Mouse (Mus musculus): ENCODE measurements around the gene Itpripl1. TPM values are rescaled to one million over a fixed set of nuclear protein-coding genes. Genes with fewer than 3 reads are reported as not detected.
"Not testable (repeated sequence)": the region's sequence is repeated elsewhere in the genome, so short reads cannot be mapped to it uniquely, and the experiment has no call there.

Gene Itpripl1
- 1 to 10 TPM; 2.4 to 3.8 TPM for total RNA-seq (2021)

DNA sequence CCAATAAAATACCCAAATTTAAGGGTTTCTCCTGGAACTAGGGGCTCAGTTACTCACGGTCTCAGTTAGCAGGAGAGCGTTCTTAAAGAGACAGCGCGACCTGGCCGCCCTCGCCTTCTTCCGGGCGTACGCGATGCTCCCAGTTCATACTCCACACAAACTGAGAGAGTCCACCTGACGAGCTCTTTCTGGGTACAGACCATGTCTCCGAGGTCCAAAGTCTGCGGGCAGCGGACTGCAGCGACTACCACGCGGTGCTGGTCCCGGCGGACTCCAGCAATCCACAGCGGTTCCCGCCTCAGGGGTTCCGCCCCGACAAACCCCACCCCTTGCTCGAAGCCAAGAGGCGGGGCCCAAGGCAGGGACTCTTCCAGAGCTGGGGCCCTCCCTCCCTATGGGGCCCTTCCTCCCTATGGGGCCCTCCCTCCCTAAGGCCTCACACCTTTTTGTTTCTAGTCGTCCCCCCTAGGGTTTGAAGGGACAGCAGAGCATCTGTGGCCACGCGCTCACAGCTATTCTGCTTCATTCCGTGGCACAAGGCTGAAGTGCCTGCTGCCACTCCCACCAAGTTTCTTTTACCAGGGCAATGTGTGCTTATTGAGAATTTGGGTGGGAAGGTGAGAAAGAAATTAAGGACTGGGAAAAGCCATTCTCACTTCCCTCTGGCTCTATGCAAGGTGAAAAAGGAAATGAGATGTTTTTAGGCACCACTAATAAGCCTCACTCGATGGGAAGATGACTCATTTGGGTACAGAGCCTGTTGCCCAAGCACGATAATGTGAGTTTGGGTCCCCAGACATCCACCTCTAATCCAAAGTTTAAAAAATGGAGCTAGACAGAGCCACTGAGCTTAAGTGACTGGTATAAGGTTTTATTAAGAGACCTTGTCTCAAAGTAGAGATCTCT, at the start of gene Itpripl1:
TSS of gene Itpripl1 (minus strand) at position 285 of the 906 bp plus-strand sequence.
- DNase-seq, result peak; percentile 38

DNA sequence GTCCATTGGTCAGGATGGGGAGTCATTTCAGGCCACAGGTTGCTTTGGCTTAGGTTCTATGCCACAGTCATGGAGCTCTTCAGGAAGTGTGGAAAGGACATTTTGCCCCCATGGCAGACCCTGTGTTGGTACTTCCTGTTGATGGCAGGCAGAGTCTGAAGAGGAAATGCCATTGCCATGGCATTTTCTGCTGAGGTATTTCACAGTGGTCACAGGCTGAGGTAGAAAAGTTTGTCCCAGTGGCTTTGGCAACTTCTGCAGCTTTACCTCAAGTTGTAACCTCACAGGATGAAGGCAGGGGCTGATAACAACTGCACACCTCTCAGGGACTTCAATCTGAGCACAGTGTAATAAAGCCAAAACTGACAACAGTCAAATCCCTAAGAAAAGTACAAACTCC, 46.3 kb upstream of the Itpripl1 start:
- no peak for DNase-seq

DNA sequence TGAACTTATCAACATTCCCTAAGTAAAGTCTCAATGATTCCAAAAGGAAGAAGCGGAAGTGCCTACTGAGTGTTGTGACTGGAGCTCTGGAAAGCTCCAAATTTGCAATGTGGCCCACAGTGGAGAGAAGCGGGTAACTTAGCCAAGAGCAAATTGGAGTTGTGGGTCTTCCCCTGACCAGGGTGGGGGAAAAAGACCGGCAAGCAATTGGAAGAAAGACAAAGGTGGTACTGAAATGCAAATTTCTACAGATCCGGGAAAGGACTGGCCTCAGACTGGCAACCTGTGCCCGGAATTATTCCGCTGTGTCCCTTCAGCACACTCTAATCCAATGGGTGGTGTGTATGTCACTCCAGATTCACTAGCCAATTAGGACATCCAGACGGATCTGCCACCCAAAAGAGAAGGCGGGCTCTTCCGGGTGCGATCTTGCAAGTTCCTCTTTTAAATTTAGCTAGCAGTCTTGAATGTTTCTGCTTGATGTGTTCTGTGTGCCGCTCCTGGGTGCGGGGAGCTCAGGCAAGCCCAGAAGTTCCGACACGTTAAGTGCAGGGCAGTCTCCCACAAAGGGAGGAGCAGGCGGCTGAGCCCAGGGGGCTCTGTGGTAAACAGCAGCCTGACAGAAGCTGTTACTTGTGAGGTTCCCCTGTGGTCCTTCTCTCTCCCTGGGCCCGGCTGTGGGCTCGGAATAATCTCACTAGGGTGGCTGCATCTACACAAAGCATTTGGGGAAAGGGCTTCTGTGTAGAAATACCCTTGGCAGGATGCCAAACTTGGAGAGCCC, 39.5 kb upstream of the Itpripl1 start:
- peak; percentile 77 to 78 for DNase-seq

DNA sequence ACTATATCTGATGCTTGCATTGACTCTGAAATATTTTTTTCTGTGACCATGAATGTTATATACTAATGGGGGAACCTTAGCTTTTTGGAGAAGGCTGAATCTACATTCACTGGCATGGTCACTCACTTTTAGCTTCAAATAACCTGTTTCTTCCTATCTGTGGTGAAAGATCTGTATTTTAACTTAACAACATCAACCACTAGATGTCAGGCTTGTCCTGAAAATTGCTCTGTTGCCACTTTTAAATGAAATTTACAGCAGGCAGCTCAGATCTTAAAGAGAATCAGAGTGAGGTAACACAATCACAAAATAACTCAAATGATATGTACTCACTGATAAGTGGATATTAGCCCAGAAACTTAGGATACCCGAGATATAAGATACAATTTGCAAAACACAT, 23.0 kb upstream of the Itpripl1 start:
- DNase-seq, result not testable (repeated sequence)

DNA sequence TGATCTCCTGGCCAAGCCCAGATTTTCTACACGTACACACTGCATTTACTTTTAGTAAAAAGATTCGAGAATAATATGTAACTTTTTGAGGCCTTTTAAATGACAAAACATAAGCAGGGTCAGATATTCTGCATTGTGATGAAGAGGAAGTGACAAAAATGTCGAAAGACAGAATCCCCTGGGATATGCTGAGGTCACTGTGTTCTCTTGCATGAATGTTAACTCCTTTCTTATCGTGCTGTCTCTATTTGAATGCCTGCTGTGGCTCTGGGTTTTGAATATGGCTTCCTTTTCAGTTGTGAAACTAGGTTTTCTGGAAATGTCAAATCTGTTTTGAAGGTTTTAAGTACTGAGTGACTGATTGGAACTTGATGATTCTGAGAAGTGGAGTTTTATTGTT, 22.4 kb upstream of the Itpripl1 start:
- no peak for DNase-seq

DNA sequence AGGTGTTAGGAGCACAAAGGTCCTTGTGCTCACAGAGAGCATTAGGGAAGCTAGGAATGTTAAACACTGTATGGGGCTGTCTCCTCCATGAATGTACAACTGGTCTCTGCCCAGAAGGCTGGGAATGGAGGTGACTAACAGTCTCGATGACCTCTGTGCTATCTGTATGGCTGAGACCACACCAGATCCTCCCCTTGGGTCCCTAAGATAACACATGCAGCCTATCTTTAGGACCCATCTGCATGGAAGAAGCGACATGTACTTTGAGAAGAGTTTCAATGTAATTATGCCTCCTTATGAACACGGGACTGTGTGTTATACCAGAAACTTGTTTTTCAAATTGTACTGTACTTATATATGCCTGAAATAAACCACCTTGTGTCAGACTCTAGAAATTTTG, 2.5 kb upstream of the Itpripl1 start:
- no peak for DNase-seq

DNA sequence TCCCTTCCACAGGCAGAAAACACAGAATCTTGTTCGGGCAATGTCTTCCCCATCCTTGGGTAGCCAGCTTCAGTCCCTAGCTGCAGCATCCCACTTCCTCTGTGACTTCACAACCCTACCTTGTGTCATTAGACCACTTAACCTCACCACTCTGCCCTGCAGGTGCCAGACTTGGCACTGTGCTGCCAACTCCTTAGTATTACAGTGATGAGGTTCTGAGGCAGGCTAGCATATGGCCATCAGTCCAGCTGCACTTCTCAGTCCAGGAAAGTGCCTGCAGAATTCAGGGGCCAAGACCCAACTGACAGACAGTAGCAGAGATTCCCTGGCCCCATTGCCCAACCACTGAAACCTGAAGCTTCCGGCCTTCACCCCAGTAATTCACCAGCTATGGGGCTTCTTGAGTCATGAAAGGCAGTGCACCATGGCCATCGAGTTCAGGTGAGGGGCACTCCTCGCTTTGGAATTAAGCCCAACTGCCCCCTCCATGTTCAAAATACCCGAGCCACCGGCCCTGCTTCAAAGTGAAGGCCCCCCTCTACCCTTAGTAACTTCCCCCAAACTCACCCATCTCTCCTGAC, 575 bp downstream of the Itpripl1 start:
- no peak for DNase-seq

DNA sequence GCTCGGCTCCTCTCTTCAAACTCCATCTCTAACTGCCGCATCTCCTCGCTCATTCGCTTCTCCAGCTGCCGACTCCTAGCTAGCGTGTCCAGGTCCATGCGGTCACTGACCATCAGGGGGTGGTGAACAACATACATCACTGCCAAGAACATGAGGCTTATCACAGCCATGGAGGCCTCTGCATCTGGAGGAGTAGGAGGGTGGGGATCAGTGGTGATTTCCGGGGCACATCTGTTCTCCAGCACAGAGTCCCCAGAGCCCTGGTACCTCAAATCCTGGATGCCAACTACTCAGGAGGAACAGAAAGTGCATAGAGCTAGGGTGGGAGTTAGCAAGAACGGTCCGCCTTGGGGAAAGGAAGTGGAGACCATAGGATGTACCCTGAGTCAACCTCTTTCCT, 1.2 kb downstream of the Itpripl1 start:
- DNase-seq, result no peak

DNA sequence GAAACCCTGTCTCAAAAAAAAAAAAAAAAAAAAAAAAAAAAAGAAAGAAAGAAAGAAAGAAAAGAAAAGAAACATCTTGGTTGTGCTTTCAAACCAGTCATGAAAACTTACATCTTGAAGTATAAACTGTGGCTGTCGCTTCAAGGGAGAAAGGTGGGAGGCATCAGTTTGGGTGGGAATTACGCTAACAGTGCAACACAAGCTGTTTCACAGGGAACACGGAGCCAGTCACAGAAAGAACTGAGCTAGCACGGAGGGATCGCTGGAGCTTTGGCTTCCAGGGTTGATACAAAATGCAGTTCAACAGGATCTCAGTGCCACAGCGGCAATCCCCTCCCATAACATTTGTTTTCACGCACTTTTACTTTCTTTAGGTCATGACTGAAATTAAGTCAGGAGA, 3.2 kb downstream of the Itpripl1 start:
- peak in 1 of 2 experiments; percentile 26 for DNase-seq

DNA sequence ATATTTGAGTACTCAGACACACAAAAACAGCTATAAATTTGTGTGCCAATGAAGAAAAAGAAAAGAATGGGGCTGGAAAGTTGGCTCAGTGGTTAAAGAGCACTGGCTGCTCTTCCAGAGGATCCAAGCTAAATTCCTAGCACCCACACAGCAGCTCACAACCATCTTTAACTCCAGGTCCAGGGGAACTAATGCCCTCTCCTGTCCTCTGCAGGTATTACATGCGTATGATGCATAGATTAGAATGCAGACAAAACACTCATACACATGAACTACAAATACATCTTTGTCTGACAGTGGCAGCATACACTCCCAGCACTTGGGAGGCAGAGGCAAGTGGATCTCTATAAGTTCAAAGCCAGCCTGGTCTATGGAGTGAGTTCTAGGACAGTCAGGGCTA, 3.6 kb downstream of the Itpripl1 start:
- DNase-seq, result no peak

DNA sequence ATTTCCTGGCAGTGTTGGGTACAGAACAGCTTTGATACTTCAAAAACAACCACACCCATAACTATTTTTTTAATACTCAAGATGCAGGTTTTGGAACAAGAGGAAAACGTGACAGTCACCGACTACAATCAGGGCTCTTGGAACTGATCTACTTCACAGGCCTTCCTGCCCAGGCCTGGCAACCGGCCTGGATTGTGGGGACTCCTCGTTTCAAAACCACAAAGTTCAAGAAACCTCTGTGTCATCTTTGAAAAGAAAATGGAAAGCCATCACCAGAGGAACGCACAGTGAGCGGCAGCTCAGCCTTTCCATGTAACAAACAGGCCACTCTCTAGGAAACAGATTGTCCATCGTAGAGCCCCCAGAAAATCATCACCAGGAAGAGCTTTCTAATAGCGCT, 4.1 kb downstream of the Itpripl1 start:
- DNase-seq, result no peak

DNA sequence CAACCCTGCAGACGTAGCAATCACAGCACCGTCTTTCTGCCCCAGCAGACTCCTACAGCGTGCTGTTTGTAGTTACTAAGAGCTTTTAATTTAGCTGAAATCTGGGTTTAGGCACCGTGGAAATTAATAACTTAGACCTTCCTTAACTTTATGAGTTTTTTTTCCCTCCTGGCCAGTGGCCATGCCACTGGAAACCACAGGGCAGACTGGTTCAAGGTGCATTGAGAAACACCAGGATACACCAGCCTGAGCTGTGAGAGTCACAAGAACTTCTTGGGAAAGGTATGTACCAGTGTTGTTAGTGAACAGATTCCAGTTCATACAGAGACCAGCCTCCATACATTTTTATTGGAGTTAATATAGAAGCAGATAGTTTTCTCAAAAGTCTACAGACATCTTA, 4.8 kb downstream of the Itpripl1 start:
- no peak for DNase-seq

DNA sequence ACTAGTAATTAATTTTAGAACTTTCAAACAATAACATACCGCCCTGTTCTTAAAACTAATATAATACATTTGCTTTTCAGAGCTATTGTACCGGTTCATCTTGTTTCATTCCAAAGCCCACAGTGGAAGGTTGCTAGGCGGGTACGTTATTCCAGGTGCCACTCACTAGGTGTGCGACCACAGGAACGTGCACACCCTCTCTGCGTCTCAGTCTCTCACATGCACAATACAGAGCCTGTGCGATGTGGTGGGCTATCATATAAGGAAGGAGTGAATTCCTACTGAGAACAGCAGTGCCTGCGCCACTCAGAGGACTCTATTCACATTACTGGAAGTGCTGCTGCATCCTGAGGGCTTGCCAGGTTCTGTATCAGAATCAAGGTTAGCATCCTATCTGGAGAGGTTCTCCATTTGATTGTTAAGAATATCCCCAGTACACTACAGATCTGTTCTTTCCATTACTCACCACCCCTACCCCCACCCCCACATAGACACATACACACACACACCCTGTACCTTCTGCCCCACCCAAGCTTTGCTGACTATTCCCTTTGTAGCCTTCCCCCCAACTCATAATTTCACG, 5.3 kb downstream of the Itpripl1 start:
- no peak for DNase-seq

DNA sequence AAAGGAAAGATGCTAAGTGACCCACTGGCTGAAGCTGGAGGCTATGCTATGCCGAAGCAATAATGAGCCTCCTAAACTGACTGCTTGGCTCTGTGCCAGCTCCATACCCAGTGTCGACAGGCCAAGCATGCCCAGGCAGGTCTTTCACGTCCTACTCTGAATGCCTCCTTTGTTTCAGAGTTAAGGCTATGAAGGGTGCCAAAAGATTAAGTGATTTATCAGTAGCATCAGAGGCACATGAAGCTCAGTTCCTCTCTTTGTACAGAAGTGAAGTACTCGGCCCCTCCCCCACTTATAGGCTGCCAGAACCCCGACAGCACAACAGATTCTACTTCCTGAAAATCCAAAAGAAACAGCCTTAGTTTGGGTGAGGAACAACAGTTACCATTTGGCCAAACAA, 6.3 kb downstream of the Itpripl1 start:
- DNase-seq, result no peak

DNA sequence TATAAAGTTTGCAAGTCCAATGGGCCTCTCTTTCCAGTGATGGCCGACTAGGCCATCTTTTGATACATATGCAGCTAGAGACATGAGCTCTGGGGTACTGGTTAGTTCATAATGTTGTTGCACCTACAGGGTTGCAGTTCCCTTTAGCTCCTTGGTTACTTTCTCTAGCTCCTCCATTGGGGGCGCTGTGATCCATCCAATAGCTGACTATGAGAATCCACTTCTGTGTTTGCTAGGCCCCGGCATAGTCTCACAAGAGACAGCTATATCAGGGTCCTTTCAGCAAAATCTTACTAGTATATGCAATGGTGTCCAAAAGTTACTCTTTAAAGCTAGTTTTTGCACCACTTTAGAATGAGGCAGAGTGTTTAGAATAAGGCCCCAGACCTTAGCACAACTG, 8.0 kb downstream of the Itpripl1 start:
- not testable (repeated sequence) for DNase-seq

DNA sequence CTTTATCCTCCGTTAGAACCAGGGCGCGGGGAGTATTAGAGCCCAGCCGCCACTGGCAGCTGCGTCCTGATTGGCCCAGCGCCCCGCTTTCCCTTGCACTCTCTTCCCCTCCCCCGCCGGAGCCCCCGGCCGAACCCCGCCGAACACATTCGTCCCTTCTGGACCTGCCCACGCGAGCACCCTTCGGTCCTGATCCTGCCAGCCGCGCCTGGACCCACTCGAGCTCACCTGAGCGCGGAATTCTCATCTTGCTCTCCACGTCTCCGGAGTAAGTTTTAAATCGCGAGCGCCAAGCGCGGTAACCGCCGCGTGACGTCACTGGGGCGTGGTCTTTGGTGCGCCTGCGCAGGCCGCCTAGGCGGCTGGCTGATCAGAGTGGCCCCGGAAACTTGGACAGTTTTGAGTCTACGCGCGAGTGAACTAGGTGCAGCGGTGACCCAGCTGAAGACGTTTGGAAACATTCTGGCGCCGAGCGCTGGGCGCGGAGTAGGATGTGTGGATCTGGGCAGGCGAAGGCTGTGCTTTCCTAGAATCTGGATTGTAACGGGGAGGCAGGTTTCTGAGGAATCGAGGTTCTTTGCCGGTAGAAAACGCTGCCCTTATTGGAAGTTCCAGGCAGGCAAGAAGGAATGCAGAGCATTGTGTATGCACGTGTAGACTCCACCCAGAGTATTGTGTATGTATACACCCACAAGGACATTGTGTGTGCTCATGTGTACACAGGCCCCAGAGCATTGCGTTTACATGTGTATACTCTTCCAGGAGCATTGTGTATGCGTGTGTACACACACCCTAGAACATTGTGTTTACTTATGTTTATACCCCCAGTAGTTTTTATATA, 9.4 kb downstream of the Itpripl1 start, which contains the start of gene Ncaph:
TSS of gene Ncaph (minus strand) at position 334 of the 841 bp plus-strand sequence.
- DNase-seq, result peak; percentile 87 to 91

DNA sequence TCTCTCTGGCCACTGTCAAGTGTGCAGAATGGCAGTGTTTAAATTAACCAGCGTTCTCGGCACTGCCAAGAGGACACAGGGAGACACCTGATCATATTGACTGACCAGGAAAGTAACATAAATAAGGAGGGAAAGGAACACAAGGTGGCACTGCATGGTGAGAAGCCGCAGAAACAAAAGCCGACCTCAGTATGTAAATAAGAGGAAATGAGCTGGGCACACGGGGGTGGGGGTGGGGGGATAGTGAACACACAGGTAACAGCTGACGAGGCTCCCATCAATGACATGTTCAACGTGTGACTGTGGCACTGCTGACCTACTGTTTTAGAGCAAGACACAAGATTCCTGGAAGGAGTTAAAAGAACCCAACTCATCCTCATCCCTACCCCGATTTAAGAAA, 11.9 kb downstream of the Itpripl1 start:
- no peak for DNase-seq

DNA sequence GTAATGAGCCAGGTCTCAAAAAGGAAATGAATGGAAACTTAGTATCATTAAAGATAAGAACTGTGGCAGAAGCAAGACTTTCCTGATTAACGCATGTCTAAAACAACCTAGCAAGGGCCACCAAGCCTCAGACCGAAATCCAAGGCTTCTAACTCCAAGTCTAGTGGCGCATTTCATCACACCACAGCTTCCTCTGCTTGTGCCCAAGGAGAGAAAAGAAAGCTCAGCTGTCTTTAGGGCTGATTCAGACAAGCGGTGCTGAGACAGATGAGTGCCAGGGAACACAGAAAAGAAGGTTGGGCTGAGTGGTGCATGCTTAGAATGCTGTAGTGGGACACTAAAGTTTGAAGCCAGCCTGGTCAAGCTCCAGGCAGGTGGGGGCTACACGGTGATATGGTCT, 14.3 kb downstream of the Itpripl1 start:
- DNase-seq, result no peak

DNA sequence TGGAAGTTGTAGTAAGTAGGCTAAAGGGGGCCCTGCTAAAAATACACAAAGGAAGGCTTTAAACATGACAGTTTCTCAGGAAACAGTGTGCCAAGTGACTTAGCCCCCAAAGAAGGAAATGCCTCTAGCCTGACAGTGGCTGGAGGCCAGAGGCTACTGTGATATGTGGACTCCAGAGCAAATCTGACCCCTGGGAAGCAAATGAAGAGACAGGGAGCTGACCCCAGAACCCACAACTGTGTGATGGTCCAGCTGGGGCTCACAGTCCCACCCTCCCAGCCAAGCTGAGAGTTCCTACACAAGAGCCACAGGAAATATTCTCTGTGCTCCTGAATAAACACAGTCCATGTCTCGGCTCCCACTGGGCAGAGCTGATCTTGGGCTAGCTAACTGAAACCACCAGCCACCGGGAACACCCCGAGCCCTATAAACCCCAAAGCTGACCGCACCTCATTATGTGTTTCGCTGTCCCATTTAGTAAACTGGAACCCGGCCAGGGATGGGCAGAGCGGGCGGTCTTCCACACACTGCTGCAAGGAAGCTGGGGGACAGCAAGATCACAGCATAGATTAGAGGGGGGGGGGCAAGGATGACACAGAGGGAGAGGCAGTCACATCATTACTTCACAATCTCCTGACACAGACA, 21.5 kb downstream of the Itpripl1 start:
- no peak for DNase-seq

DNA sequence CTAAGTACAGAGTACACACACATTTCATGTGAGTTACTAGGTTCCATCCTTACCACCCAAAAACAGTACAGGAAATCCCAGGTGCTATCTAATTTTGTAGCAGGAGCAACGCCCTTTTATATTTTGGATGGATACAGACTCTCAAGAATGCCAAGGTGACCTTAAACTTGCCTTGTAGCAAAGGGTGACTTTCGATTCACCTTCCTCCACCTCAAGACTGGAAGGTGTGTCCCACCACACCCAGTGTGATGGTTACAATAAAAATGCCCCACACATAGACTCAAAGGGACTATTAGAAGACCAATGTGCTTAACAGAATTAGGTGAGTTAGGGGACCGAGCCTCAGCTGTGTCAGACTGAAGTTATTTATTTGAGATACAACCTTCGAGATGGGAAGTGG, 34.3 kb downstream of the Itpripl1 start:
- no peak for DNase-seq

DNA sequence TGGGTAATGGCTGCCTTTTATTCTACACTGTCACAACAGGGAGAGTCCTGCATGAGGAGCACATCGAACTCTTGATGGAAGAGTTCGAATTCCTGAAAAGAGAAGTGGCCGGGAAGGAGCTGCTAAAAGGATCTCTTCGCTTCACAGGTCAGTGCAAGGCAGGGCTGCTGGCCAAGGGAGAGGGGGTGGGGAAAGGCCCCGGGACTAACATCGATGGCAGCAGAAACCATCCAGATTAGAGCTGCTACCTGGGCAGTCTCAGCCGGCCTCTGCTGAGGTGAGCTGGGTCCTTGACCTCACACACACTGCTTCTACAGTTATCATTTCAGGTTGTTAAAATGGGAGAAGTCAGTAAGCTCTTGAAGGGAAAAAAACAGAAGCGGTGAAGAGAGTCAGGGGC, 51.2 kb downstream of the Itpripl1 start:
- no peak for DNase-seq
